Mouse (Mus musculus) MN1 (cell line): ENCODE measurements around the gene Gramd2.
"Not testable (repeated sequence)": the region's sequence is repeated elsewhere in the genome, so short reads cannot be mapped to it uniquely, and the experiment has no call there.

Source experiments
- DNase-seq: peaks from one replicate; pipeline ENCODE4 v3.0.0-alpha.2; 2016; ENCODE audit warnings: low spot score

The Gramd2 gene

DNA sequence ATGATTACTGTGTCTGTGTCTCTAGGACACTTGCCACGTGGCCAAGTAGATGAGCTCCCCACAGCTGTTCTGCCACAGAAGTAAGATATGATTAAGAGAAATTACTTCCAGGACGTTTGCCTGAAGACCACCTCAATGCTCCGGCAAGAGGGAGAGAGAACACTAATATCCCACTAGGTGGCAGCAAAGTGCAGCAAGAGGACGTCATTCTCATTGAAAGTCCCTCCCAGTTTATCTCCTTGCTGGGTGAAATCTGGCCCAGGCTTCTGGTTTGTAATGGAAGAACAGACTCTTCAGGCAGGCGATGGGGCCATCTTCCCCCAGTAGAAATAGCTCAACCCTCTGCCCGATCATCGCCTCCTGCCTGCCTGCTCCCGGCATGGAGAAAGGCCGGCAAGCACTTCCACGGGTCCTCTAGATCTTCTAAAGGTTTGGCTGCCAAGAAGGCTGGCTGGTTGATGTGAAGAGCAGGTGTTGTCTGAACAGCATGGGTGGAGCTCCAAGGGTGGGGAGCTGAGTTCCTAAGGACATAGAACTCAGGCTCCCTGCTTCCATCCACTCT is 43.2 kb downstream of the Gramd2 start:
- peak; percentile 88 for DNase-seq

- DNase-seq = peak; percentile 29
Observed at GRCm38 (mm10) chr9:59723791-59724442, 44.0 kb downstream of the Gramd2 start.

DNA sequence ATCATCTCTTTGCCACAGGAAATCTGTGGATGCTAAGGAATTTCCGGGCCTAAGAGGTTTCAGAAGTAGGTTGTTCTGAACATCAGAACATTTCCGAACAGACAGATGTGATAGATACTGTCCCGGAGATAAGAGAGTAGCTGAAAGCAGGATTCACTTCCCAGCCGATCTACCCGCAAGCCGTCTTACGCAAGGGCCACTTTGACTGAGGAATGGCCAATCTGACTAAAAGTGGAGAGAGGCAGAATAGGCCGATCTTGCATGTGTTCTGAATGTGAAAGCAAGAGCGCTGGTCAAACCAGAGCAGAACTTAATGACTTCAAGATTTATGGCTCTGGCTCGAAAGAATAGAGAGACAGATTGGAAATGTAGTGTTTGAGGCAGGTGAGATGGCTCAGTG is 45.6 kb downstream of the Gramd2 start:
- no peak for DNase-seq

- no peak for DNase-seq
Observed at GRCm38 (mm10) chr9:59727569-59728286, 47.8 kb downstream of the Gramd2 start.

- DNase-seq = no peak
Observed at GRCm38 (mm10) chr9:59731136-59731535, 51.2 kb downstream of the Gramd2 start.

- DNase-seq = no peak
Observed at GRCm38 (mm10) chr9:59733075-59733474, 53.1 kb downstream of the Gramd2 start.

- no peak for DNase-seq
Observed at GRCm38 (mm10) chr9:59735394-59735793, 55.5 kb downstream of the Gramd2 start.

- no peak for DNase-seq
Observed at GRCm38 (mm10) chr9:59740593-59740992, 60.6 kb downstream of the Gramd2 start.

GRCm38 (mm10) chr9:59743903-59744302 is 64.0 kb downstream of the Gramd2 start:
- no peak for DNase-seq

GRCm38 (mm10) chr9:59748387-59748786 is 68.4 kb downstream of the Gramd2 start:
- DNase-seq = no peak

DNA sequence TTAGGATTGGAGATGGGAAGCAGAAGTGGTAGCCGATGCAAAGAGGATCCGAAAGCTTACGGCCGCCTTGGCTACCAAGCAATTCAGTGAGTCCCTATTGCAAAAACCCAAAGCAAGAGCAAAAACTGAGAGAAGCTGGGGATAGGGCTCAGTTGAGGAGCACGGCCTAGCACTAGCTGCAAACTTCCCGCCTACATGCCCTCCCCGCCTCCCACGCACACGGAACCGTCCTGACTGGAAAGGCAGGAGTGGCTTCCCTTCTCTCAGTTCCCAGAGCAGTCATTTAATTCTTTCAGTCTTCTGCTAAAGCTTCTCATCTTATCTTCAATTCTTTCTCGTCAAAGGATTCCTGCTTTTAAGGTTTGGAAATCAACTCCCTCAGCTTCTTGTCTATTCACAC is 69.0 kb downstream of the Gramd2 start:
- DNase-seq = peak; percentile 27

DNA sequence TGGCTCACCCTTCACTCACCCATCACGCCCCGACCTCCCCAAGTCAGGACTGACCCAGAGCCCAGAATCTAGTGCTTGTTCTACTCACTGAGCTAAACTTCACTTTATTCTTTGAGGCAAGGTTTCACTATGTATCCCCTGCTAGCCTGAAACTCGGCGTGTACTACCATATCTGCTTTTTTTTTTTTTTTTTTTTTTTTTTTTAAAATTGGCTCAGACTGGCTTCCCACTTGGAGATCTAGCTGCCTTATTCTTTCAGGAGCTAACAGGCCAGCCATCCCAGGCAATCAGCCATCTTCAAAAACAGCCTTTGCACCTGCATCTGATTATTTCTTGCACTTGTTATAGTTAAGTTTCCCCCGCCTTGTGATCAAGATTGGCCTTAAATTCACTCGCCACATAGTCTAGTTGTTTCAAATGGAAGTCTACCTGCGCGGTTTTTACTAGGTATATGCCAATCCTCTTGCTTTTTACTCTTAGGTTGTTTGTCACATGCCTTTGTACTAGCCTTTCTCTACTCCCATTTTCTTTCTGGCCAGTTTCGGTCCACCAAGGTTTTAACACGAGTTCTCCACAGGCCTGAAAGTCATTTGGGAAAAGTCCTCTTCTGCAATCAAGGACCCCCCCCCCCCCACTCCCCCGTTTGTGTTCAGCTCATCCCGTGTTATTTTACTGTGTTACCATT is 69.8 kb downstream of the Gramd2 start:
- DNase-seq = peak; percentile 24

GRCm38 (mm10) chr9:59750267-59751065 is 70.5 kb downstream of the Gramd2 start, which contains the start of the genes Senp8 and Myo9a:
Gene Senp8, minus strand, starts transcription at chr9:59750710.
Gene Myo9a, plus strand, starts transcription at chr9:59750896.
- DNase-seq = peak; percentile 98

DNA sequence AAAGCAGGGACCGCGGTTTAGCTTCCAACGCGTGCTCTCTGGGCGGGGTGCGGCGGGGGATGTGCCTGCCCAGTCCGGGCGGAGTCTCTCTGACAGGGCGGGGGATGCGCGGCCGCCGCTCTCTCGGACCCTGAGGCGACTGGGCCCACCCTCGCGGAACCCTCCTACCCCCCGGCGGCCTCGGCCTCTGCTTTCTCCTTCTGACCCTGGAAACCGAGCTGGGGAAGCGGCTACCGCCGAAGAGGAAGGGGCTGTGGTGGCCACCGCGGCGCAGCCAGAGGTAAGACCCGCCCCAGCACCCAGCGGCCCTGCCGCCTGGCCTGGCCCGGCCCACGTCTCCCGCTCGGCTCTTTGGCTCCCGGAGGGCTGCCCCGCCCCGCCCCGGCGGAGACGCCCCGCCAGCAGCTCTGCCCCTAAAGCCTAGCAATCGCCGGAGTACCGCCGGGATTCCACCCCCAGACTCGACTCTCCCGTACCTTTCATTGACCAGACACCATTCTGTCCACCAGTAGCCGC is 71.2 kb downstream of the Gramd2 start:
- DNase-seq = peak; percentile 83

DNA sequence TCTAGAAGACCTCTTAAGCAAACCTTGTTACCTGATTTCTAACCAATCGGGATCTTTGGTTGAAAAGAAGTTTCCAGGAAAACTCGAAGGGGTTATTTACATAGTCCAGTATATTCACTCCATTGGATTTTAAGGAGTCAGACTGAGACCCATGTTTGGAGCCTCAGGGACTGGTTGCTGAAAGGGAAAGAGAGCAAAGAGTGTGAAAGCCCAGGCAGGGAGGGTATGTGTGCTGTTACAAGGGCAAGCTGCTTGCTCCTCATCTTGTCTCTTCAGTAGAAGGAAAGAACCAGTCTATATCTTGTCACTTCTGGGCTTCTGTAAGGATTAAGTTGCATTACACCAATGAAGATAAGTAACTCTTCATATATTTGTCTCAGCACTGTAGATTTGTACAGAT is 72.0 kb downstream of the Gramd2 start:
- DNase-seq = peak; percentile 13

DNA sequence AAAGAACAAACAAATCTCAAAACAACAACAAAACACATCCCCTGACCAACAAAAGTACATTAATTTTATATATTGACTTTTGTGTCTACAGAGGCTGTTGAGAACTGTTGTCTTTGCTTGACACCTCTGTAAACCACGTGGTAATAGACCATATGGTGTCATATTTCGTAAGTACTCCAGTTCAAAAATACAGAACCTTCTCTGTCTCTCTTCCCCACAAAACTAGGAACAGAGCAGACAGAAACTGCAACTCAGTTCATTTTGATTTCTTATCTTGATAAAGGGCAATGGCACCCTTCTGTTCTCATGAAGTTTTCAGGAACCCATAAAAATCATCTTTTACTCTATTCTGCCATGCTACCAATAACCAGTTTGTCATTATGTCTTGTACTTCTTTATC is 75.3 kb downstream of the Gramd2 start:
- no peak for DNase-seq

DNA sequence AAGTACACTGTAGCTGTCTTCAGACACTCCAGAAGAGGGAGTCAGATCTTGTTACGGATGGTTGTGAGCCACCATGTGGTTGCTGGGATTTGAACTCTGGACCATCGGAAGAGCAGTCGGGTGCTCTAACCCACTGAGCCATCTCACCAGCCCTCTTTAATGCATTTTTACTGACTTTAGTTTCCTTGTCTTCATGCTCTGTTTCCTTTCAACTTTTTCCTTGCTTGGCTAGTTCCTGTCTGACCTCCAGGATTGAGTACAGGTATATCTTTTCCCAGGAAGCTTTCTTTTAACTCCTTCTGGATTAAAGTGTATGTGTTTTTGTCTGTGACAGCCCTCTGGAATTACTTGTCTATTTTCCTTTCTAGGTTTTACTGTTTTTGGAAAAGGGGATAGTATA is 77.1 kb downstream of the Gramd2 start:
- not testable (repeated sequence) for DNase-seq

- no peak for DNase-seq
Observed at GRCm38 (mm10) chr9:59760515-59760914, 80.6 kb downstream of the Gramd2 start.

DNA sequence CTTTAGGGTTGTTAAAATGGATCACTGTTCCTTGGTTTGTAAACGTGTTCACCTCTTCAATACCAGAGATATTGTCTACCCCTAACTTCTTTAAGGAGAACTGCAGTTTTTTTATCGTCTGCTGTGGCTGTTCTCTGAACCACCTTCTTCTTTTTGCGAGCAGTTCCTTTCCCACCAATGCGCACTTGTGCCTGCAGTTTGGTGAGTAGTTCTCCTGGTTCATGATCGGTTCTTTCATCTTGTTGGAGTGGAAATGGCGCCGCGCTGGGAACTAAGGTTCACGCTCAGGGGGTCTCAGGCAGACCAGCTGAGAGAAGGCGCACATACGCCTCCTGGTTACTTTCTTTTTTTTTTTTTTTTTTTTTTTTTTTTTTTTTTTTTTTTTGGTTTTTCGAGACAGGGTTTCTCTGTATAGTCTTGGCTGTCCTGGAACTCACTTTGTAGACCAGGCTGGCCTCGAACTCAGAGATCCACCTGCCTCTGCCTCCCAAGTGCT is 87.1 kb downstream of the Gramd2 start:
- not testable (repeated sequence) for DNase-seq
